Mouse (Mus musculus) right cerebral cortex, adult 18-20 months (tissue): ENCODE results near the gene Brip1.

Experiments used
- DNase-seq: peaks from one replicate; pipeline ENCODE4 v3.0.0; 2022; ENCODE audit warnings: mixed read lengths

The Brip1 gene

DNA sequence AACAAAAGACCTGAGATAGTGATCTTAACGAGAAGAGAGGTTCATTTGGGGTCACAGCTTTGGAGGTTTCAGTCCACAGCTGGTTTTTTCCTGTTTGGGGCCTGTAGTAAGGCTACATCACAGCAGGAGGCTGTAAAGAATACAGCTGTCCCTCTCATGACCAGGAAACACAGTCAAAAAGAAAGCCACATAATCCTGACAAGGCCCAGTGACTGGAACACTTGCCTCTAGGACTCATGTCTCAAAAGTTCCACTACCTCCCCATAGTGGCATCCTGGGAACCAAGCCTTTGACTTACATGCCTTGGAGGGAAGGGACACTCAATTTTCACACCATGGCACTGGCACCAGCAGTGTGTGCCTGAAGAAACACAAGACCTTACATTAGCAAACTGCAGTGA, 181.0 kb downstream of the Brip1 start:
- DNase-seq, result no peak

DNA sequence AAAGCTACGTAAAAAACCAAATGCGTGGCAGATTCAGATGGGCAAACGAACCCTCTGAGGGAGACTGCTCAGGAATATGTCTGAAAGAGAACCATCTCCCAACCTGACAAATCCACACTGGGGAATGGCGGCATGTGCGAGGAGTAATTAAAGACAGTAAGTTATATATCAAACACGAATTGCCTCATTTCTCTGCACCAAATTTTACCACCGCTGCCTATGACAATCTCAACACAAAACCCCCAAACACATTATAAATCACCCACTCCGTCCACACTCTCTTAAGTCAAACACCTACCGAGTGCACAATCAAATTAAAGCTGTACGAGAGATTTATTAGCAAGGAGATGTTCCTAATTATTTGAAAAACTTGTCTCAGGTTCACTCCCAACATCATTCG, 184.8 kb downstream of the Brip1 start:
- DNase-seq, result no peak

DNA sequence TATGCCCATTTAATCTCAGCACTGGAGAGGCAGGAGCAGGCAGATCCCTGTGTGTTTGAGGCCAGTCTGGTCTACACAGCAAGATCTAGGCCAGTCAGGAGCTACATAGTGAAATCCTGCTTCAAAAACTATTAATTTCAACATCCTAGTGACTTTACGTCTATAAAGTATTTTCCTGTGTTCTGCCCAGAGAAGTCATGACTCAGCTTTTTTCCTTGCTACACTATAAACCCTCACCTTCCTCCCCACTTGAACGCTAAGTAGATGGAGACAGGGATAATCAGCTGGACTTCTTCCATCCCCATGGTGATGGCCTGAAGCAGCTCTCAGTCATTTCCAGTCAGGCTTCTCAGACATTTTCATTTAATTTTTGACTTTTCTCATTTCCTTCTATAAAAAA, 187.9 kb downstream of the Brip1 start:
- DNase-seq, result no peak

DNA sequence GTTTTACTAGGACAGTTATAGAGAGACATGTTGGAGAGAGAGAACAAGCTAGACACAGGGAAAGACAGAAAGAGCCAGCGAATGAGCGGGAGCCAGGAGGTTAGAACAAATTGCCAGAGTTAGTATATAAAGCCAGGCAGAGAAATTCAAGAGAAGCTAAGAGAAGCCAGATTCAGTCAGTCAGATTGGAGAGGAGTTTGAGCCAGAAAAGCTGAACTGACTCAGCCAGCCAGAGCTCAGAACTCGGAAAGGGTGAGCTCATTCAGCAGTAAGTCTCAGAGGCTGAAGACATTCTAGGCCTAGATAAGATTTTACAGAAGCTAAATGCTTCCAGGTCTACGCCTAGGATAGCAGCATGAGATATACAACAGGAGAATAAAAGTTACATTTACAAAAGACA, 190.5 kb downstream of the Brip1 start:
- no peak for DNase-seq

- DNase-seq, result no peak
Observed at GRCm38 (mm10) chr11:86008211-86008905, 192.6 kb downstream of the Brip1 start.
